Mouse (Mus musculus) cerebellum, adult 9-11 months (tissue): ENCODE measurements at regions not wholly inside any gene's neighbourhood (a gene's known extent, or its start where the extent isn't known, plus 50 kb on each side); places are given as distances from the start of the nearest gene placed in this dataset.

Source experiments
- DNase-seq: peaks from one replicate; pipeline ENCODE4 v3.0.0; 2022

- no peak for DNase-seq
Observed at GRCm38 (mm10) chr9:22937686-22938391, 285.0 kb upstream of the Bmper start.

GRCm38 (mm10) chr9:22944992-22945391 is 277.9 kb upstream of the Bmper start:
- DNase-seq, result no peak

GRCm38 (mm10) chr9:22945426-22945955 is 277.4 kb upstream of the Bmper start:
- DNase-seq, result no peak

- no peak for DNase-seq
Observed at GRCm38 (mm10) chr9:22952571-22953442, 270.1 kb upstream of the Bmper start.

- DNase-seq, result no peak
Observed at GRCm38 (mm10) chr9:22962269-22962815, 260.5 kb upstream of the Bmper start.

- DNase-seq, result no peak
Observed at GRCm38 (mm10) chr9:22971312-22971711, 251.6 kb upstream of the Bmper start.

GRCm38 (mm10) chr9:22976748-22977147 is 246.1 kb upstream of the Bmper start:
- DNase-seq, result no peak

GRCm38 (mm10) chr9:22979627-22980026 is 243.2 kb upstream of the Bmper start:
- no peak for DNase-seq

GRCm38 (mm10) chr9:22989508-22989907 is 233.4 kb upstream of the Bmper start:
- no peak for DNase-seq

- no peak for DNase-seq
Observed at GRCm38 (mm10) chr9:22993531-22993930, 229.3 kb upstream of the Bmper start.

- no peak for DNase-seq
Observed at GRCm38 (mm10) chr9:22995564-22995963, 227.3 kb upstream of the Bmper start.

- no peak for DNase-seq
Observed at GRCm38 (mm10) chr9:22998306-22998705, 224.6 kb upstream of the Bmper start.

GRCm38 (mm10) chr9:22999181-22999580 is 223.7 kb upstream of the Bmper start:
- DNase-seq, result no peak

GRCm38 (mm10) chr9:23000200-23000599 is 222.7 kb upstream of the Bmper start:
- no peak for DNase-seq

- DNase-seq, result no peak
Observed at GRCm38 (mm10) chr9:23003195-23004061, 219.4 kb upstream of the Bmper start.

- DNase-seq, result no peak
Observed at GRCm38 (mm10) chr9:23005005-23005404, 217.9 kb upstream of the Bmper start.

GRCm38 (mm10) chr9:23009462-23010183 is 213.3 kb upstream of the Bmper start:
- DNase-seq, result no peak

- no peak for DNase-seq
Observed at GRCm38 (mm10) chr9:23011316-23011959, 211.4 kb upstream of the Bmper start.

GRCm38 (mm10) chr9:23012130-23012529 is 210.7 kb upstream of the Bmper start:
- DNase-seq, result no peak

GRCm38 (mm10) chr9:23016733-23017132 is 206.1 kb upstream of the Bmper start:
- no peak for DNase-seq

- no peak for DNase-seq
Observed at GRCm38 (mm10) chr9:23024061-23024460, 198.8 kb upstream of the Bmper start.
